Comparison of ENCODE assay signal across 17 mouse cellular contexts in genomic region chr2:132493184-132493583, GRCm38 (mm10).
"Had no signal": no experiment of that assay in that cellular context is flagged by ENCODE, and none has a peak within 500 bp of the region (broad histone marks: within the 10 kb centered on the region; RNA-seq: fewer than 3 reads in every experiment).

No protein-coding gene starts in this region.

- H3K27me3 ChIP-seq: neural tube, embryonic 12.5 days; neural tube, embryonic 13.5 days; stomach, embryonic 15.5 days had no signal

- H3K4me3 ChIP-seq: neural tube, embryonic 12.5 days; neural tube, embryonic 13.5 days; neural tube, embryonic 15.5 days; stomach, embryonic 15.5 days had no signal

- H3K27ac ChIP-seq: neural tube, embryonic 12.5 days; neural tube, embryonic 13.5 days; neural tube, embryonic 15.5 days; stomach, embryonic 15.5 days; stomach, postnatal 0 days had no signal

- H3K4me1 ChIP-seq: neural tube, embryonic 12.5 days; neural tube, embryonic 13.5 days; neural tube, embryonic 15.5 days; stomach, embryonic 15.5 days had no signal

- H3K36me3 ChIP-seq: neural tube, embryonic 12.5 days; neural tube, embryonic 13.5 days; neural tube, embryonic 15.5 days; stomach, embryonic 15.5 days had no signal

- H3K9me3 ChIP-seq: neural tube, embryonic 12.5 days; neural tube, embryonic 13.5 days; neural tube, embryonic 15.5 days; stomach, embryonic 15.5 days had no signal

- H3K9ac ChIP-seq: neural tube, embryonic 12.5 days; neural tube, embryonic 13.5 days; neural tube, embryonic 15.5 days; stomach, embryonic 15.5 days had no signal

- DNase-seq: retina, postnatal 1 day; right cerebral cortex, adult 18-20 months; right cerebral cortex, postnatal 14 days; right cerebral cortex, postnatal 25 days; right cerebral cortex, postnatal 4 days; spleen, adult 18-20 months; thymus, adult 18-20 months; thymus, adult 2 months; thymus, postnatal 14 days; thymus, postnatal 25 days; thymus, postnatal 36 days; thymus, postnatal 4 days had no signal

- H3K4me2 ChIP-seq: neural tube, embryonic 12.5 days; neural tube, embryonic 13.5 days; neural tube, embryonic 15.5 days; stomach, embryonic 15.5 days had no signal
